Mouse (Mus musculus) layer of hippocampus, adult 6 months (tissue): Measurements from ENCODE around the gene Tgm4. TPM values are rescaled to one million over a fixed set of nuclear protein-coding genes. Genes with fewer than 3 reads are reported as not detected.

Experiments used
- long read RNA-seq, 2 experiments: library from polyadenylated mRNA; unstranded; transcript quantifications; one replicate each; pipeline ENCODE4 v2.0.0; 2019 to 2020
- polyA plus RNA-seq: library from polyadenylated mRNA; unstranded; fragments of <200 nt; fragmentation: Nextera tagmentation; gene quantifications from 2 replicates; pipeline ENCODE4 v1.2.3, GENCODE M21; 2021

Gene Tgm4
- polyA plus RNA-seq = 0.29 and 0.43 TPM in 2 replicates
- long read RNA-seq, experiment 1 = 0 reads
- long read RNA-seq, experiment 2, partial matches to known transcripts = 0 of 1 reads
- long read RNA-seq, experiment 2, other reads (novel, unspliced or antisense) = 1 of 1 reads

DNA sequence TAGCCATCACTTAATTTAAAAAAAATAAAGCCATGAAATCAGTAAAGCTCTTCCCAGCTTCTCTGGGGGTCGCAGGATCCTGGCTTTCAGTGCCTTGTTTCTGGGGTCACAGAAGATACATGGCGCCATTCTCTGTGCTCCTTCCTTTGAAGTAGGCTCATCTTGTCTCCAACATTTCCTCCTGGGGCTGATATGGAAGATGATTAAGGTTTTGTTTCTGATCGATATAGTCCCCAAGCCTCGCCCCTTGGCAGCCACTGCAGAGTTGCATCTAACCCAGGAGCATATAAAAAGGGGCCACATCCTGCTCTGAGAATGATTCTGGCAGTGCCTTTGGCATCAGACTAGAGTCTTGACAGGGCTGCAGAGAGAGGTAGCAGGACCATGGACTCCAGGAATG, at the start of gene Tgm4:
TSS of gene Tgm4 (plus strand) at position 301 of the 400 bp plus-strand sequence.

DNA sequence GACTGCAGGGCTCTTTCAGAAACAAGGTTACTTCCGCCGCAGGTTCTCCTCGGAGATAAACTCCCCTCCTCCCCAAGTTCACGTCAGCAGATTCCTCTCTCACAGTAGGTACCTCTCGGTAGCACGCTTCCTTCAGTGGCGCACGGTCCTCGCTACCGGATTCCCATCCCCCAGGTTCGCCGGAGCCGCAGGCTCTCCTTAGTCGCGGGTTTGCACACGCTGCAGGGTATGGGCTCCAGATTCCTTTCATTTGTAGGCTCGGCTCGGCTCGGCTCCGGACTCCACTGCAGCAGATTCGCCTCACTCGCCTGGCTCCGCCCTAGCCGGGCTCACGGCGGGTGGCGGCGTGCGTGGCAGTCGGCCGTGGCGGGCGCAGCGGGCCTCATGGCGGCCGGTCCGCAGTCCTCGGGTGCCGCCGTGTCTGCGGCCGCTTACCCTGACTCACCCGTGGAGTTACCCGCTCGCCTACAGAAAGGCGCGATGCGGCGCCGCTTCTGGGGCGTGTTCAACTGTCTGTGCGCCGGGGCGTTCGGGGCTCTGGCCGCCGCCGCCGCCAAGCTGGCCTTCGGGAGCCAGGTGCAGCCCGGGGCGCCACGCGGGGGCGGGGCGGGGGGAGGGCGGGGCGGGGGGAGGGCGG, 13.4 kb upstream of the Tgm4 start, which contains the start of gene Tmem42:
TSS of gene Tmem42 (plus strand) at position 332 of the 637 bp plus-strand sequence.

DNA sequence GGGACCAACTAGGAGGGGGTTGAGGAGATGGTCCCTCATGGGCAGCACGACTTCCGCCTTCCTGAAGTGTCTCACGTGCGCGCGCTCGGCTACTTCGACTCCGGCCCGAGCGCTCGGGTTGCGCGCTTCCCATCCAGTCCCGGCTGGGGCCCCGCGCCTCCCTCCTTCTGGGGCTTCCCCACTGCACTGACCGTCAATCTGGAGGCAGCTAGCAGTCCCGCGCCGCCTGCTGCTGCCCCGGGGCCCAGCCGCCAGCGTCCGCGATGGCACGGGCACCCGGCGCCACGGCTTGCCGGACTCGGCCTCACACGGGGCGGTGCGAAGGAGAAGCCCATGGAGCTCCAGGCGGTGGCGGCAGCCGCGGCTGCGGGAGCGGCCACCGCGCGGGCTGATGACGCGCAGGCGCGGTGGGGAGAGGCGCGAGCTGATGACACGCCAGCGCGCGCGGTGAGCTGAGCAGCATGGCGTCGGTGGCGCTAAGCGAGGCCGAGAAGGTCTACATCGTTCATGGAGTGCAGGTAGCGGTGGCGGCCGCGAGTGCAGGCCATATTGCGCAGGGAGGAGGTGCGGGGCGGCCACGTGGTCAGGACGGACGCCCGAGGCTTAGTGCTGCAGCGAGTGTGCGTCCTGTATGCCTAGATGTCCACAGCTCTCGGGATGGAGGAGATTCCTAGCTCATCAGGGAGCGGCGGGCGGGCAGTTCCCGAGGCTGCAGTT, 78.4 kb downstream of the Tgm4 start, which contains the start of the genes Zdhhc3 and Exosc7:
TSS of gene Zdhhc3 (minus strand) at position 401 of the 717 bp plus-strand sequence.
TSS of gene Exosc7 (plus strand) at position 411 of the 717 bp plus-strand sequence.

Other genes with a start within 250 kb of the Tgm4 start
- gene Tcaim, start 229.2 kb upstream of the Tgm4 start, polyA plus RNA-seq = 11.4 and 11.7 TPM in 2 replicates
- gene Gm35549, start 190.7 kb upstream of the Tgm4 start, polyA plus RNA-seq = 0.50 TPM in 1 of 2 replicates, not detected in the other
- gene Zfp445, start 168.7 kb upstream of the Tgm4 start, polyA plus RNA-seq = 12.5 and 17.8 TPM in 2 replicates
- gene Zkscan7, start 149.0 kb upstream of the Tgm4 start, polyA plus RNA-seq = 0.10 and 0.24 TPM in 2 replicates
- gene Zfp105, start 111.7 kb upstream of the Tgm4 start, polyA plus RNA-seq = 4.4 and 4.9 TPM in 2 replicates
- gene 1110059G10Rik, start 83.7 kb upstream of the Tgm4 start, polyA plus RNA-seq = 17.5 and 18.8 TPM in 2 replicates
- 0.16 and 0.18 TPM in 2 replicates for gene Kif15, start 83.7 kb upstream of the Tgm4 start, polyA plus RNA-seq
- 44.5 and 46.6 TPM in 2 replicates for gene Tmem42, start 13.4 kb upstream of the Tgm4 start, polyA plus RNA-seq
- 56.5 and 67.5 TPM in 2 replicates for gene Zdhhc3, start 78.5 kb downstream of the Tgm4 start, polyA plus RNA-seq
- gene Exosc7, start 78.5 kb downstream of the Tgm4 start, polyA plus RNA-seq = 72.1 and 73.4 TPM in 2 replicates
- gene Clec3b, start 116.2 kb downstream of the Tgm4 start, polyA plus RNA-seq = not detected in 2 replicates
- gene Cdcp1, start 181.3 kb downstream of the Tgm4 start, polyA plus RNA-seq = 0.05 and 0.10 TPM in 2 replicates
- gene Tmem158, start 226.0 kb downstream of the Tgm4 start, polyA plus RNA-seq = 14.1 and 21.1 TPM in 2 replicates